Mouse (Mus musculus) monocyte, adult 2 months (primary cell): Measurements from ENCODE around the gene Tm2d3.
A peak's percentile ranks its signal among the peaks of the same experiment; 100 is the strongest.

ENCODE experiments used
- DNase-seq, 2 experiments: peaks; one replicate each; pipeline ENCODE4 v3.0.0; 2022; ENCODE audit warnings: low spot score in 2 of 2, low read depth in 1 of 2

Tm2d3 gene

DNA sequence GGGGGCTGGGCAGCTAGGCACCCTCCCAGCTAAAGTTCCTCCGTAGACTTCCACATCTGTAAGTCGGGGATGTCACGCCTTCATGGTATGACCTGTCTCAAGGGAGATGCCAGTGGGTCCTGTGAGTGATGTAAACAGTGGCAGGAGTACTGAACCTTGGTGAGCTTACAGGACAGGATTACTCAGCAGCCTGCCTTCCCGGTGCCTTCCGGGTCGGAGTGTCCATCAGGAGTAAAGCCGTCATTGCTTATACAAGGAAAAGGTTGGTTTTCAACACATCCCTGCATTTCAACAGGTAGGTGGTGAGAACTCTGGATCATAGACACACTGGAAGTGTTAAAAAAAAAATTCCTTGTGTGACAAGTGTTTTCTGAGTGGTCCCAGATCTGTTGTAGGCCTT lies 11.1 kb downstream of the Tm2d3 start:
- no peak for DNase-seq

DNA sequence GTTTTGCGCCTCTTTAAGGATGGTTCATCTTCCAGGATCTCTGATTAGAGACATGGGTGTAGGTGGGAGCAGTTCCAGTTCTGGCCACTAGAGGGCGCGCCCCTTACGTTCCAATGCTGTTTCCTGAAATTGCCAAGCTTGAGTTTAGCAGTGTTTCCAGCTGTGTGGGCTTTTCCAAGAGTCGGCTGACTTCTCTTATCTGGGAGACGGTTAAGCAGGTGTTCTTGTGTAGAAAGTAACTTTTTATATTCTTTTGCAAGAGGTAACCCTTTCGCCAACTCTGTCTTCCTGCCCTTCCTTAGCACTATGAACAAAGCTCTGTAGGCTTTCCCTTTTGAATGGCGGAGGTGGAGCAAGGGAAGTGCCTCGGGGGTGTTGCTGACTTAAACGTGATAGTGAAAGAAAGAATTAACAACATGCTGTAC lies 13.9 kb downstream of the Tm2d3 start:
- DNase-seq = peak in 1 of 2 experiments; percentile 50

- DNase-seq = no peak
These were observed 17.5 kb downstream of the Tm2d3 start for GRCm38 (mm10) chr7:65708506-65708905.

DNA sequence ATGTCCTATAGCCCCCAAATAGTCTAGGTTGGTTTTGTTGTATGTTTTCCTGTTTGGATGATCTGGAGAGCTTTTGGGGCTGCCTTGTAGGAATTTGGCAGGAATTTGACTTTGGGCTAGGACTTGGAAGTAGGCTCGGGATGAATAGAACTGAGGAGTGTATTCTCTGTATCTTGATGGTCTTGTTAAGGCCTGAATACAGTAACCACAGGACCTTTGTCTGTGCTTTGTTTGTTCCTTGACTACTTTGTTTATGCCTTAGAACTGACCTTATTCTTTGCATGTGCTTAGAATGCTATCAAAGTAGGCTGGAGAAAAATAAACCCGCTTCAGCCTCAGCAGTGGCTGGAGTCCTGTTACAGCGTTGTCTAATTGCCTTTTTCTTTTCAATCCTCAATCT lies 19.3 kb downstream of the Tm2d3 start:
- DNase-seq = no peak

- no peak for DNase-seq
These were observed 22.8 kb downstream of the Tm2d3 start for GRCm38 (mm10) chr7:65713782-65714181.

GRCm38 (mm10) chr7:65714304-65714703 lies 23.3 kb downstream of the Tm2d3 start:
- DNase-seq = no peak

DNA sequence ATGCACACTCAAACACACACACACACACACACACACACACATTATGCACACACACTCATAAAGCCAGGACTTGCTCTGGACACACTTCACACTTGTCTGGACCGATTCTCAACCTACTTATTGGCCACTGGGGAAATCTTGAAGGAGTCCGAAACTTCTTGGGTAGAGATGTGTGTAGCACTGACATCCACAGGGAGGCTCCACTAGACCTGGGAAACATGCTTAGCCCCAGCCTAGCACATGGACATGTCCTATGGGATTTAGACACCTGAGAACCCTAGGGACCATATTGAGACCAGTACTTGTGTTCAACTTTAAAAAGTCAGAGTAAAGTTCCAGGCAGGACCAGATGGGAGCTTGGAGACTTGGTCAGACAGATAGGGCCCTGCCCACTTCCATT lies 43.1 kb downstream of the Tm2d3 start:
- no peak for DNase-seq

DNA sequence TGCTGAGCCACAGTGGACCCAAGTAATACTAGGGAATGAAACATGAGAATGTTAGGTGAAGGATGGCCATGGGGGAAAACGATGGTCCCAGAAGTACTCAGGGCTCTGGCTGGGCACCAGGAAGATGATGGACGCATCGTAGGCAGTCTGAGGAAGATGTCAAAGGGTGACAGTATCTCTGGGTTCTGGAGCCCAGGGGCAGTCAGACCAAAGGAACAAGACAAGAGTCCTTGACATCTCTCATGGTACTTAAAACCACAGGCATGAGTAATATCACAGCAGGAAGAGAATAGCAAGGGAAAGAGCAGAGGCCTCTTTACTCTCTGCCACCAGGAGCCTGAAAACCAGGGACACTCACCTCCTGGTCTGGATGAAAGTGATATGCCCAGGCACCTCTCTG lies 44.3 kb downstream of the Tm2d3 start:
- DNase-seq = no peak

GRCm38 (mm10) chr7:65737286-65738040 lies 46.5 kb downstream of the Tm2d3 start:
- no peak for DNase-seq

GRCm38 (mm10) chr7:65742857-65743256 lies 51.9 kb downstream of the Tm2d3 start:
- DNase-seq = no peak

DNA sequence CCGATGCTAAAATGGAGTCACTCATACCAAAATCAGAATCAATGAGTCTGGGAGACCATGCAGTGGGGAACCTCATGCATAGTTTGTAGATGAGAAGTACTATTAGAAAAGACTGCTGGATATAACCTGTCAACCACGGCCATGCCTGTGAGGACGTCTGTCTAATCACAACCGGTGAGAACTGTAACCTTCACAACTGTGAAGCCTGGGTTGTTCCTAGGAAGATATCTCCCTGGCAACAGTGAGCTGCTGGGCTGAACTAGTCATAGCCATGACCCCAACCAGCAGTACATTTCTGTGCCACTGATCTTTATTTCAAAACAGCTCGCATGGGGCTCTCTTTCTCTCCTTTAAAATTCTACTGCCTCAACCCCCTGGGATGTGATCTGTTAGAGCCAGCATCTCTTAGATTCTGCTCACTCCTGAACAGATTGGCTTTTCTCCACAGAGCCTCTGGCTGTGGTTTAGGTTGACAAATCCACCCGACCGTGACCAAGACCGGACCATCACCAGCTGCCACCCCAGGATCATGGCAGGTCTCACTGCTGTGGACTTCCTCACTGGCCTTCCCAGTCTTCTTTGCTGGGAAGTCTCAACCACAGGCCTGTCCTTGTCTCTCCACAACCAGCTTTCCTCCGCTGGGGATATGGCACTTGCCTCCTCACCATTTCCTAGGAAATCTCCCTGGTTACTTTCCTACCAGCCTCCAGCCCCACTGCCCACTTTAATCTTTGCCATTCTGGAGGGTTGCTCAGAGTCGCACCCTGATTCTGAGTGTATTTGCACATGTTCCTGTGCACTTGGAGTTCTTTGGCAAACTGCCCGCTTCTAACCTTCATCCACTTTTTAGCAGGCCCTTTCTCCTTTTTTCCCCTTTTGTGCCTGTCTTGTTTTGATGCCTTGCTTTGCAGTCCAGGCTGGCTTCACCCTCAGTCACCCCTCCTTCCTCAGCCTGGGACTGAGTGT lies 57.3 kb downstream of the Tm2d3 start:
- no peak for DNase-seq
